Mouse (Mus musculus): ENCODE results near the gene Dixdc1. TPM values are rescaled to one million over a fixed set of nuclear protein-coding genes. Genes with fewer than 3 reads are reported as not detected.
"Not testable (repeated sequence)": the region's sequence is repeated elsewhere in the genome, so short reads cannot be mapped to it uniquely, and the experiment has no call there.

Gene Dixdc1
- polyA plus RNA-seq, 1 experiment from 2014 or later: 20.6 TPM

- H3K36me3 ChIP-seq: peaks cover 97% of the 10 kb centered on the region
These were observed 92.4 kb downstream of the Dixdc1 start for GRCm38 (mm10) chr9:50646826-50647370.

GRCm38 (mm10) chr9:50634270-50634669 lies 105.0 kb downstream of the Dixdc1 start:
- 97% methylated on average over 11 of the region's 11 CpGs for WGBS
- no peaks in the 10 kb centered on the region for H3K9me3 ChIP-seq (replicated peaks)
- no peak for DNase-seq (ENCODE audit: low spot score)
- H3K27ac ChIP-seq (replicated peaks): no peak overlapping the region
- no peak overlapping the region for H3K4me3 ChIP-seq
- H3K4me1 ChIP-seq: no peaks in the 10 kb centered on the region
- peaks cover 75% of the 10 kb centered on the region for H3K36me3 ChIP-seq
- no peaks in the 10 kb centered on the region for H3K27me3 ChIP-seq (ENCODE audit: low read depth, poor library complexity, severe bottlenecking)

More at GRCm38 (mm10) chr9:50646826-50647370, 92.4 kb downstream of the Dixdc1 start:
- H3K4me3 ChIP-seq: no peak overlapping the region
- H3K9me3 ChIP-seq (replicated peaks): no peaks in the 10 kb centered on the region
- no peak overlapping the region for H3K27ac ChIP-seq (replicated peaks)
- DNase-seq (ENCODE audit: low spot score): no peak
- 84% methylated on average over 10 of the region's 10 CpGs for WGBS
- no peaks in the 10 kb centered on the region for H3K27me3 ChIP-seq (ENCODE audit: low read depth, poor library complexity, severe bottlenecking)
- no peaks in the 10 kb centered on the region for H3K4me1 ChIP-seq

- DNase-seq (ENCODE audit: low spot score): no peak
- no peaks in the 10 kb centered on the region for H3K9me3 ChIP-seq (replicated peaks)
- 54% methylated on average over 2 of the region's 2 CpGs for WGBS
- H3K27ac ChIP-seq (replicated peaks): no peak overlapping the region
- H3K36me3 ChIP-seq: peaks cover 63% of the 10 kb centered on the region
- H3K4me3 ChIP-seq: no peak overlapping the region
- no peaks in the 10 kb centered on the region for H3K4me1 ChIP-seq
- no peaks in the 10 kb centered on the region for H3K27me3 ChIP-seq (ENCODE audit: low read depth, poor library complexity, severe bottlenecking)
These were observed 106.3 kb downstream of the Dixdc1 start for GRCm38 (mm10) chr9:50633059-50633458.

GRCm38 (mm10) chr9:50632016-50632688 lies 107.2 kb downstream of the Dixdc1 start:
- H3K27ac ChIP-seq (replicated peaks): no peak overlapping the region
- no peak overlapping the region for H3K4me3 ChIP-seq
- H3K36me3 ChIP-seq: peaks cover 54% of the 10 kb centered on the region
- H3K4me1 ChIP-seq: no peaks in the 10 kb centered on the region
- H3K27me3 ChIP-seq (ENCODE audit: low read depth, poor library complexity, severe bottlenecking): no peaks in the 10 kb centered on the region
- 91% methylated on average over 6 of the region's 6 CpGs for WGBS
- no peak for DNase-seq (ENCODE audit: low spot score)
- no peaks in the 10 kb centered on the region for H3K9me3 ChIP-seq (replicated peaks)

GRCm38 (mm10) chr9:50630903-50631302 lies 108.4 kb downstream of the Dixdc1 start:
- peaks cover 41% of the 10 kb centered on the region for H3K36me3 ChIP-seq
- WGBS: 96% methylated on average over 6 of the region's 8 CpGs

GRCm38 (mm10) chr9:50617794-50618330 lies 121.5 kb downstream of the Dixdc1 start:
- Histone ChIP-seq H3K27ac (replicated peaks) (peak overlapping the region; percentile 96; the same call in 1 of the 2 replicates), H3K27me3 (ENCODE audit: low read depth, poor library complexity, severe bottlenecking) (no peaks in the 10 kb centered on the region), H3K4me1 (peaks cover 18% of the 10 kb centered on the region), H3K9me3 (replicated peaks) (no peaks in the 10 kb centered on the region), H3K36me3 (peaks cover 25% of the 10 kb centered on the region), H3K4me3 (peak overlapping the region; percentile 89)
- no peak for DNase-seq (ENCODE audit: low spot score)
- WGBS: 63% methylated on average over 9 of the region's 9 CpGs

More at GRCm38 (mm10) chr9:50630903-50631302, 108.4 kb downstream of the Dixdc1 start:
- not testable (repeated sequence) for DNase-seq (ENCODE audit: low spot score); H3K4me3 ChIP-seq; H3K9me3 ChIP-seq (replicated peaks); H3K27me3 ChIP-seq (ENCODE audit: low read depth, poor library complexity, severe bottlenecking); H3K27ac ChIP-seq (replicated peaks); H3K4me1 ChIP-seq

DNA sequence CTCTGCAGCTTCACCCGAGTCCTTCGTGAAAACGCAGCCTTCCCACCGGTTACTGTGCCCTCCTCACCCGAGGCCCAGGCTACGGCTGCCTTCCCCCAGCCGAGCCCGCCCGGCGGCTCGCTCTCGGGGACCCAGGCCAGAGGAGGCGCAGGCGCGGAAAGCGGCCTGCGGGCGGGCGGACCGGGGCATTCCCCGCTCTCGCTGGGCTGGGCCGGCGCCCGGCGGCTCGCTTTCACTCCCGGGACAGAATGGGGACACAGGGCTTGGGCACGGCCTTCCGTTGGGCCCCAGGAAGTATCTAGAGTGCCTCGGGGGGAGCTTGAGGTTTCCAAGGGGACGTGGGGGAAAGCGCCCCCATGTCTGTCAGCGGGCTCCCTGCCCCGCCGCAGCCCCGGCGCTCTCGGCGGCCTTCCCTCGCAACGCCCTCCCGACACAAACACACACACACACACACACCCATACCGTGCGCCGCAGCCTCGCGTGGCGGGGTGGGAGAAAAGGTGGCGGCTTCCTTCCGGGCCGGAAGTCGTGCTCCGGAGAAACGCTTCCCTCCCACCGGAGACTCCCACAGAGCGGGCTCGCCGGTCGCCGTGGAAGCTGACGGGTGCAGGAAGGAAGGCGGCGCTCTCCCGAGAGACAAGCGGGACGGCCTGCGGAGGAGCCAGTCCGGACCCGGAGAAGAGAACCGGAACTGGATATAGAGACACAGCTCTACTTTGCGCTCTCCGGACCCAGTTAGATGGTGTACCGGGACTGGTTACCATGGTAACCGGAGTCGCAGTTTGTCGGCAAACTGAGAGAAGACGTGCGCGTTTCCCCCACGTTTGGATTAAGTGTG lies 122.3 kb downstream of the Dixdc1 start, which contains the start of the genes Pih1d2 and Nkapd1:
Gene Pih1d2, plus strand, starts transcription at position 556 of the 838 bp plus-strand sequence.
Gene Nkapd1, minus strand, starts transcription at position 699 of the 838 bp plus-strand sequence.
- H3K9me3 ChIP-seq (replicated peaks): no peaks in the 10 kb centered on the region
- no peaks in the 10 kb centered on the region for H3K27me3 ChIP-seq (ENCODE audit: low read depth, poor library complexity, severe bottlenecking)
- under 1% methylated on average over 80 of the region's 81 CpGs for WGBS
- H3K36me3 ChIP-seq: peaks cover 34% of the 10 kb centered on the region
- H3K4me3 ChIP-seq: peak within 1 kb of the TSS; percentile 89
- DNase-seq (ENCODE audit: low spot score): peak; percentile 87
- H3K4me1 ChIP-seq: peaks cover 18% of the 10 kb centered on the region
- peak within 1 kb of the TSS; percentile 96 for H3K27ac ChIP-seq (replicated peaks)

DNA sequence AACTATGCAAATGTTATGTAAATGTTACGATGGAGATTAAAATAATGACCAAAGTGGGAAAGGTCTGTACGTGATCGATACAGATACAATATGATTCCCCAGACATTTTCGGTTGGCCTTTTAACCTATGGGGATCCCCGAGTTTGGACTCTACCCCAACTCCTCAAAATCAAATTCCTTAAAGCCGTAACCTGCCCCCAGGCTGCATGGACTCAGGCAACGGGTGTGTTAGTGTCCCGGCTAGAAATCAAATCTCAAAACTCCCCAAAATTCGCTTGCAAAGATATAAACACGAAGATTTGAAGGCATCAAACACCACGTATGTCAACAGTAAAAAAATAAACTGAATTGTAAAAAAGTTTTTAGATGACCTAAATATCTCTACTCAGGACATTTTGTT lies 123.2 kb downstream of the Dixdc1 start:
- Histone ChIP-seq H3K27me3 (ENCODE audit: low read depth, poor library complexity, severe bottlenecking) (no peaks in the 10 kb centered on the region), H3K4me1 (peaks cover 18% of the 10 kb centered on the region), H3K9me3 (replicated peaks) (no peaks in the 10 kb centered on the region), H3K27ac (replicated peaks) (peak overlapping the region; percentile 96), H3K36me3 (peaks cover 41% of the 10 kb centered on the region), H3K4me3 (peak overlapping the region; percentile 89)
- no peak for DNase-seq (ENCODE audit: low spot score)
- WGBS: 48% methylated on average over 11 of the region's 11 CpGs

Other genes with a start within 250 kb of the Dixdc1 start
- gene Plet1, start 245.0 kb downstream of the Dixdc1 start, polyA plus RNA-seq (2016; fragmentation: Nextera tagmentation; extraction: Ambion mirVana): 0.32 and 0.36 TPM in 2 replicates
- 86.9 and 95.9 TPM in 2 replicates for gene Pts, start 210.8 kb downstream of the Dixdc1 start, polyA plus RNA-seq (2016; fragmentation: Nextera tagmentation; extraction: Ambion mirVana)
- 8.9 and 14.6 TPM in 2 replicates for gene Il18, start 184.7 kb downstream of the Dixdc1 start, polyA plus RNA-seq (2016; fragmentation: Nextera tagmentation; extraction: Ambion mirVana)
- 0.19 and 0.34 TPM in 2 replicates for gene Bco2, start 184.3 kb downstream of the Dixdc1 start, polyA plus RNA-seq (2016; fragmentation: Nextera tagmentation; extraction: Ambion mirVana)
- 0.16 and 0.36 TPM in 2 replicates for gene Tex12, start 178.2 kb downstream of the Dixdc1 start, polyA plus RNA-seq (2016; fragmentation: Nextera tagmentation; extraction: Ambion mirVana)
- 309 and 339 TPM in 2 replicates for gene Sdhd, start 135.7 kb downstream of the Dixdc1 start, polyA plus RNA-seq (2016; fragmentation: Nextera tagmentation; extraction: Ambion mirVana)
- gene Timm8b, start 135.6 kb downstream of the Dixdc1 start, polyA plus RNA-seq (2016; fragmentation: Nextera tagmentation; extraction: Ambion mirVana): 339 and 340 TPM in 2 replicates
- gene Pih1d2, start 122.2 kb downstream of the Dixdc1 start, polyA plus RNA-seq (2016; fragmentation: Nextera tagmentation; extraction: Ambion mirVana): 7.6 and 8.4 TPM in 2 replicates
- 19.9 and 20.2 TPM in 2 replicates for gene Nkapd1, start 122.1 kb downstream of the Dixdc1 start, polyA plus RNA-seq (2016; fragmentation: Nextera tagmentation; extraction: Ambion mirVana)
- gene Dlat, start 79.7 kb downstream of the Dixdc1 start, polyA plus RNA-seq (2016; fragmentation: Nextera tagmentation; extraction: Ambion mirVana): 57.5 and 58.6 TPM in 2 replicates
- 1.4 TPM in 2 replicates for gene 2310030G06Rik, start 7.0 kb upstream of the Dixdc1 start, polyA plus RNA-seq (2016; fragmentation: Nextera tagmentation; extraction: Ambion mirVana)
- gene Cryab, start 11.8 kb upstream of the Dixdc1 start, polyA plus RNA-seq (2016; fragmentation: Nextera tagmentation; extraction: Ambion mirVana): 3.6 and 5.9 TPM in 2 replicates
- gene Hspb2, start 12.8 kb upstream of the Dixdc1 start, polyA plus RNA-seq (2016; fragmentation: Nextera tagmentation; extraction: Ambion mirVana): 0.33 and 0.60 TPM in 2 replicates
- 12.1 and 12.8 TPM in 2 replicates for gene Fdxacb1, start 28.7 kb upstream of the Dixdc1 start, polyA plus RNA-seq (2016; fragmentation: Nextera tagmentation; extraction: Ambion mirVana)
- 37.9 and 38.1 TPM in 2 replicates for gene Alg9, start 35.5 kb upstream of the Dixdc1 start, polyA plus RNA-seq (2016; fragmentation: Nextera tagmentation; extraction: Ambion mirVana)
- gene 1110032A03Rik, start 36.0 kb upstream of the Dixdc1 start, polyA plus RNA-seq (2016; fragmentation: Nextera tagmentation; extraction: Ambion mirVana): 29.6 and 30.1 TPM in 2 replicates
- 143 and 160 TPM in 2 replicates for gene Ppp2r1b, start 105.8 kb upstream of the Dixdc1 start, polyA plus RNA-seq (2016; fragmentation: Nextera tagmentation; extraction: Ambion mirVana)